Mouse (Mus musculus): ENCODE measurements around the gene Adra2b. TPM values are rescaled to one million over a fixed set of nuclear protein-coding genes. Genes with fewer than 3 reads are reported as not detected.

The Adra2b gene
- polyA plus RNA-seq, 1 experiment from 2014 or later, result 10.5 TPM

DNA sequence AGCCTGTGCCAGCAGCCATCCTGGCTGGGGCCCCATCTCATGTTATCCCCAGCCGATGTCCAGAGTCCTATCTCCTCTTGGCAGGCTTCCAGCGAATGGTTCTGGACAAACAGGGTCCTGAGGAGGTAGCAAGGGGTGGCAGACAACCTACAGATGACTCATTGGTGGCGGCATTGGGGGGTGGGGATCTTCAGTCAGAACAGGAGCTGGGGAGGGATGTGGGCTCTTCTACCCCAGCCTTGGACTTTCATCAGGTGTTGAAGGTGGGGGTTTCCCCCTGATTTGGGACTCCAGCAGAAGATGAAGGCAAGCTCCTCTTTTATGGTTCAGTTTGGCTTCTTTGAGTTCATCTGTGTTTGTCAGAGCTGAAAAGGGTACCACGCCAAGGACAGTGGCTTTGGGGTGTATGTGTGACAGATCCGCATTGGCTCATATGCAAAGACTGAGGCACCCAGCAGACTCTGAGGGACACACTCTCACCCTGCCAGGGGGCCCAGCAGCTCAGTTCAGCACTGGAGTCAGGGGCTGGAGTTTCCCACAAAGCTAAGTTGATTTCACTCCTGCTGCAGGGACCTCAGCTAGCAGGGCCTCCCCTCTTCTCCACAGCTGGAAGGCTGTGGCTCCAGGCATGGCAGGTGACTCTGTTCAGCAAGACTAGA, 28.9 kb upstream of the Adra2b start:
- DNase-seq (ENCODE audit: low spot score) (no peak), ATAC-seq (replicated peaks; ENCODE audit: low FRiP score, low read depth) (no peak)
- no peak overlapping the region for H3K27ac ChIP-seq
- no peaks in the 10 kb centered on the region for H3K36me3 ChIP-seq (ENCODE audit: insufficient read depth, low read length)
- no peak for TF ChIP-seq CTCF (IDR thresholded peaks at IDR 0.05; ENCODE audit: low read depth)
- no peak overlapping the region for H3K9ac ChIP-seq (ENCODE audit: low read depth, low read length)
- whole genome bisulfite sequencing, result 70% methylated on average over 5 of the region's 5 CpGs
- H3K9me3 ChIP-seq (replicated peaks; ENCODE audit: low read length), result no peaks in the 10 kb centered on the region
- no peaks in the 10 kb centered on the region for H3K27me3 ChIP-seq (ENCODE audit: insufficient read depth, low read length)
- H3K4me1 ChIP-seq (replicated peaks; ENCODE audit: insufficient read depth, low read length), result peaks cover 15% of the 10 kb centered on the region
- no peak overlapping the region for H3K4me3 ChIP-seq (replicated peaks; ENCODE audit: low read depth, low read length)
- H3K4me2 ChIP-seq (ENCODE audit: low read length), result no peak overlapping the region

DNA sequence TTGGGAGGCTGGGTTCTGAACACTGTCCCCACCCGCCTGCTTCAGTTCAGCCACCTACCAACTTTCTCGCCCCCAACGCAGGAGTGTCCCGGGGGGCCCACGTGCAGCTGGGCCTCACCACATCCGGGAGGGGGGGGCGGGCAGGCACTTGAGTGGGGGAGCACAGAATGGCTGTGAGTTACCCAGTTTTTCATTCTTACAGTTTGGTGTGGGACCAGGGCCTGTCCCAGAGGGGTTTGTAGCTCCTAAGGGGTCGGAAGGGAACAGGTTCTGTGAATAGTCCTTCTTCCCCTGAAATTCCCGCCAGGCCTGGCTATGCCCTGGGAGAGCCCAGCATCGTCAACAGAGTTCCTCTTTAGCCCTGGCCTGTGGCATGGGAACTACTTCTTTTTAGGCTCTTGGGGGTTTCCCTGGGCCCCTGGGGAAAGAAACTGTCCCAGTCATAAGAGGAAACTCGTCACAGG, 27.9 kb upstream of the Adra2b start:
- Histone ChIP-seq H3K27ac (peak overlapping the region; percentile 31; the same call in 1 of the 2 replicates), H3K4me3 (replicated peaks; ENCODE audit: low read depth, low read length) (no peak overlapping the region), H3K9me3 (replicated peaks; ENCODE audit: low read length) (no peaks in the 10 kb centered on the region), H3K4me2 (ENCODE audit: low read length) (peak overlapping the region; percentile 80; the same call in 1 of the 2 replicates), H3K4me1 (replicated peaks; ENCODE audit: insufficient read depth, low read length) (peaks cover 10% of the 10 kb centered on the region), H3K36me3 (ENCODE audit: insufficient read depth, low read length) (no peaks in the 10 kb centered on the region), H3K27me3 (ENCODE audit: insufficient read depth, low read length) (no peaks in the 10 kb centered on the region), H3K9ac (ENCODE audit: low read depth, low read length) (no peak overlapping the region)
- DNase-seq (ENCODE audit: low spot score) (no peak), ATAC-seq (replicated peaks; ENCODE audit: low FRiP score, low read depth) (no peak)
- 37% methylated on average over 11 of the region's 11 CpGs for WGBS
- TF ChIP-seq CTCF (IDR thresholded peaks at IDR 0.05; ENCODE audit: low read depth), result no peak

DNA sequence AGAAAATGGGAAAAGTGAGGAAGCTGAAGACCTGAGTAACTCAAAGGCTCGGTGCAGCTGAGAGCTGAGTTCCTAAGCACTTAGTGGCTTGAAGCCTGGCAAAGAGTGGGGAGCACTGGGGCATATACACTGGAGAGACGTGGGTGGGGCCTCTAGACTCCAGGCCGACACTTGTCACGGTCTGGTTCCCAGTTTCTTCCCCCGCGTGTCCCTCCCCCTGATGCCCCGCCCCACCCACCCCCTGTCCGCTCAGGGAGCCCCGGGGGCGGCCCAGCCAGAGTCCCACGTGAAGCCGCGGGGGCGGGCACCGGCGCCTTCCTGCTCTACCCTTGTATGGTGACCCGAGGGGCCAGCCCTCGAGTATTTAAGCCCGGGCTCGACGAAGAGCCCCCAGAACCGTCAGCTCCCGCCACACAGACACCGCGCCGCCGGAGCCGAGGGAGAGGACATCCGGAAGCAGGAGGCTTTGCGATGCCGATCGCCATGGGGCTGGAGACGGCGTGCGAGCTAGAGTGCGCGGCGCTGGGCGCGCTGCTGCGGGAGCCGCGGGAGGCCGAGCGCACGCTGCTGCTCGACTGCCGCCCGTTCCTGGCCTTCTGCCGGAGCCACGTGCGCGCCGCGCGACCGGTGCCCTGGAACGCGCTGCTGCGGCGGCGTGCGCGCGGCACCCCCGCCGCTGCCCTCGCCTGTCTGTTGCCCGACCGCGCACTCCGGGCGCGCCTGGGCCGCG, 27.1 kb upstream of the Adra2b start, which contains the start of gene Dusp2:
Dusp2 (plus strand) TSS at position 393 of the 730 bp plus-strand sequence.
- ATAC-seq (replicated peaks; ENCODE audit: low FRiP score, low read depth), result peak; percentile 88
- peak within 1 kb of the TSS; percentile 31 for H3K27ac ChIP-seq

DNA sequence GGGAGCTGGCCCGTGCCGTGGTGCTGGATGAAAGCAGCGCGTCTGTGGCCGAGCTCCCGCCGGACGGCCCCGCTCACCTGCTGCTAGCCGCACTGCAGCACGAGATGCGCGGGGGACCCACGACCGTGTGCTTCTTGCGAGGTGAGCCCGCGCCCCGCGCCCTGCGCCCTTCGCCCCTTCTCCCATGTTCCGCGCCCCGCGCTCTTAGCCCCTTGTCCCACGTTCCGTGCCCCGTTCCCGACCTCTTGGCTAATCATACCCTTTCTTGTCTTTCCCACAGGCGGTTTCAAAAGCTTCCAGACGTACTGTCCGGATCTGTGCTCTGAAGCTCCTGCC, 26.5 kb upstream of the Adra2b start:
- H3K9me3 ChIP-seq (replicated peaks; ENCODE audit: low read length), result no peaks in the 10 kb centered on the region
- DNase-seq (ENCODE audit: low spot score) (peak; percentile 12), ATAC-seq (replicated peaks; ENCODE audit: low FRiP score, low read depth) (no peak)
- peaks cover 10% of the 10 kb centered on the region for H3K4me1 ChIP-seq (replicated peaks; ENCODE audit: insufficient read depth, low read length)
- peak overlapping the region; percentile 57 for H3K9ac ChIP-seq (ENCODE audit: low read depth, low read length)
- peak overlapping the region; percentile 80 for H3K4me2 ChIP-seq (ENCODE audit: low read length)
- no peak for TF ChIP-seq CTCF (IDR thresholded peaks at IDR 0.05; ENCODE audit: low read depth)
- H3K27me3 ChIP-seq (ENCODE audit: insufficient read depth, low read length), result no peaks in the 10 kb centered on the region
- 3% methylated on average over 25 of the region's 33 CpGs for WGBS
- H3K27ac ChIP-seq, result peak overlapping the region; percentile 31; the same call in 1 of the 2 replicates
- peak overlapping the region; percentile 55 for H3K4me3 ChIP-seq (replicated peaks; ENCODE audit: low read depth, low read length)
- no peaks in the 10 kb centered on the region for H3K36me3 ChIP-seq (ENCODE audit: insufficient read depth, low read length)

More for the DNA sequence above, 27.1 kb upstream of the Adra2b start, which contains the start of gene Dusp2:
- Histone ChIP-seq H3K4me1 (replicated peaks; ENCODE audit: insufficient read depth, low read length) (peaks cover 10% of the 10 kb centered on the region), H3K9ac (ENCODE audit: low read depth, low read length) (peak within 1 kb of the TSS; percentile 57), H3K4me3 (replicated peaks; ENCODE audit: low read depth, low read length) (peak within 1 kb of the TSS; percentile 55), H3K27me3 (ENCODE audit: insufficient read depth, low read length) (no peaks in the 10 kb centered on the region), H3K9me3 (replicated peaks; ENCODE audit: low read length) (no peaks in the 10 kb centered on the region), H3K36me3 (ENCODE audit: insufficient read depth, low read length) (no peaks in the 10 kb centered on the region), H3K4me2 (ENCODE audit: low read length) (peak within 1 kb of the TSS; percentile 80)
- DNase-seq (ENCODE audit: low spot score), result peak; percentile 89
- no peak for TF ChIP-seq CTCF (IDR thresholded peaks at IDR 0.05; ENCODE audit: low read depth)
- 1% methylated on average over 64 of the region's 76 CpGs for WGBS

DNA sequence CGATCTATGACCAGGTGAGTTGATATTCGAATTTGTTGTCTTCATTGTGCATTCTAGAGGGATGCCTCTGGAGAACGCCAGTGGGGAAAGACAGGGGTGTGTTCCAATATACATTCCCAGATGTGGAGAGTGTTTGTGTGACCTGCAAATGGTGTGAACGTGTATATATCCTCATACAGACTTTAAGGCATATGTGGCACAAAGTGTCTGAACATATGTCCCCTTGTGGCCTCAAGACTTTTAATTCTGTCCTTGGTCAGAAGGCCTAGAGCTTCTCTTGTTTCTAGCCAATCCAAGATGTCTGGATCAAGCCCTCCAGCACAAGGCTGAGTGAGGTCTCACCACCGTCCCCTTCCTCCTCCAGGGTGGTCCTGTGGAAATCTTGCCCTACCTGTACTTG, 26.1 kb upstream of the Adra2b start:
- no peak for ATAC-seq (replicated peaks; ENCODE audit: low FRiP score, low read depth)
- WGBS, result 38% methylated on average over 5 of the region's 5 CpGs

DNA sequence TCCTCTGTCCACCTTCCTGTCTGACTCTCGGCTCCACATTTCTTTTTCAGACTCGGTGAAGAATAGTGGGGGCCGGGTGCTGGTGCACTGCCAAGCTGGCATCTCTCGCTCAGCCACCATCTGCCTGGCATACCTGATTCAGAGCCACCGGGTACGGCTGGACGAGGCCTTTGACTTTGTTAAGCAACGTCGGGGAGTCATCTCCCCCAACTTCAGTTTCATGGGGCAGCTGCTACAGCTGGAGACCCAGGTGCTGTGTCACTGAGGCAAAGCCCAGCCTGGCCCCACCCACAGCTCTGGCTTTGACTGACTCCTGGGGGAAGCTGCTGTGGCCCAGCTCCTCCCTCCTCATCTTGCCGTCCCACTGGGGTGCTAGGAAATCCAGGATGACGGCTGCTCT, 25.5 kb upstream of the Adra2b start:
- 66% methylated on average over 11 of the region's 11 CpGs for WGBS
- no peak for TF ChIP-seq CTCF (IDR thresholded peaks at IDR 0.05; ENCODE audit: low read depth)
- Histone ChIP-seq H3K4me1 (replicated peaks; ENCODE audit: insufficient read depth, low read length) (peaks cover 10% of the 10 kb centered on the region), H3K4me3 (replicated peaks; ENCODE audit: low read depth, low read length) (no peak overlapping the region), H3K27me3 (ENCODE audit: insufficient read depth, low read length) (no peaks in the 10 kb centered on the region), H3K9me3 (replicated peaks; ENCODE audit: low read length) (no peaks in the 10 kb centered on the region), H3K9ac (ENCODE audit: low read depth, low read length) (no peak overlapping the region), H3K36me3 (ENCODE audit: insufficient read depth, low read length) (no peaks in the 10 kb centered on the region), H3K27ac (no peak overlapping the region), H3K4me2 (ENCODE audit: low read length) (peak overlapping the region; percentile 80)
- ATAC-seq (replicated peaks; ENCODE audit: low FRiP score, low read depth), result no peak
- no peak for DNase-seq (ENCODE audit: low spot score)

More for the DNA sequence above, 26.1 kb upstream of the Adra2b start:
- H3K4me1 ChIP-seq (replicated peaks; ENCODE audit: insufficient read depth, low read length), result peaks cover 10% of the 10 kb centered on the region
- H3K4me2 ChIP-seq (ENCODE audit: low read length), result peak overlapping the region; percentile 80
- no peak for DNase-seq (ENCODE audit: low spot score)
- H3K9me3 ChIP-seq (replicated peaks; ENCODE audit: low read length), result no peaks in the 10 kb centered on the region
- no peaks in the 10 kb centered on the region for H3K36me3 ChIP-seq (ENCODE audit: insufficient read depth, low read length)
- TF ChIP-seq CTCF (IDR thresholded peaks at IDR 0.05; ENCODE audit: low read depth), result no peak
- peak overlapping the region; percentile 57; the same call in 1 of the 2 replicates for H3K9ac ChIP-seq (ENCODE audit: low read depth, low read length)
- no peak overlapping the region for H3K27ac ChIP-seq
- H3K27me3 ChIP-seq (ENCODE audit: insufficient read depth, low read length), result no peaks in the 10 kb centered on the region
- H3K4me3 ChIP-seq (replicated peaks; ENCODE audit: low read depth, low read length), result peak overlapping the region; percentile 55

All from kidney, postnatal 0 days (tissue).